Mouse (Mus musculus) megakaryocyte, embryonic 14.5 days (primary cell): ENCODE data around the gene Ppp6r2. TPM values are rescaled to one million over a fixed set of nuclear protein-coding genes. Genes with fewer than 3 reads are reported as not detected.
A peak's percentile ranks its signal among the peaks of the same experiment; 100 is the strongest.

Experiments
- H3K27me3 ChIP-seq: replicated peaks from 2 replicates; pipeline ENCODE3; 2012; ENCODE audit warnings: inconsistent platforms
- H3K36me3 ChIP-seq: replicated peaks from 2 replicates; pipeline ENCODE3; 2012; ENCODE audit warnings: low read length, inconsistent platforms, mixed read lengths
- H3K4me1 ChIP-seq: 2 replicates; pipeline ENCODE4 v1.6.1; 2012; ENCODE audit warnings: inconsistent platforms
- H3K4me3 ChIP-seq: replicated peaks from 2 replicates; pipeline ENCODE3; 2012; ENCODE audit warnings: moderate library complexity, mild to moderate bottlenecking, inconsistent platforms
- H3K9me3 ChIP-seq: 2 replicates; pipeline ENCODE4 v1.6.1; 2012; ENCODE audit warnings: inconsistent platforms
- FLI1 ChIP-seq: IDR thresholded peaks from 2 replicates; pipeline ENCODE4 v1.6.1; 2012; ENCODE audit warnings: low read length, inconsistent platforms, mixed read lengths
- GATA1 ChIP-seq: IDR thresholded peaks from 3 replicates; pipeline ENCODE4 v1.6.1; 2012; ENCODE audit warnings: mixed read lengths, low read length, inconsistent platforms, borderline replicate concordance
- polyA plus RNA-seq: library from polyadenylated mRNA; stranded (reverse); fragments of >175 nt; gene quantifications from 2 replicates; pipeline ENCODE4 v1.2.3, GENCODE M21; 2012; ENCODE audit warnings: low replicate concordance; ENCODE audit not compliant: insufficient read depth

Ppp6r2 gene
- polyA plus RNA-seq, 1 experiment = 20.7 TPM

DNA sequence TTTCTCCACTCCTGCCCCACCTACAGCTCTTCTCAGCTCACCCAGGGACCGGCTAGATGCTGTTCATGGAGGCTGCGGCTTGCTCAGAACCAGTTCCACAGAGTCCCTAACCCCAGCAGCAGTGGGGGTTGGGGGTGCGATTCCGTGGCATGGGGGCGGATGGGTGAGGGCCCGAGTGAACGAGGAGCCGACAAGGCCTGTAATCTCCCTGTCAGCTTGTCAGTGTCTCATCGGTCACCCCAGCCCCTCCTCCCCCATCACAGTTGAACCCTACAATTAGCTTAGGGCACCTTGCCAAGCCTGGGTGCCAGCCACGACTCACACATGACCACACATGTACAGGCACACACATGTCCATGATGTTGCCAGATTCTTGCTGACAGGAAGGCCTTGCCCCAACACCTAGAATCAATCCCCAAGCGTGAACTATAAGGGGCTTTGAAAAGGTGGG is 36.4 kb upstream of the Ppp6r2 start:
- peaks cover 91% of the 10 kb centered on the region for H3K4me1 ChIP-seq
- no peak for TF ChIP-seq GATA1
- TF ChIP-seq FLI1 = no peak
- peaks cover 95% of the 10 kb centered on the region for H3K27me3 ChIP-seq
- no peaks in the 10 kb centered on the region for H3K9me3 ChIP-seq
- H3K36me3 ChIP-seq = peaks cover 3% of the 10 kb centered on the region
- no peak overlapping the region for H3K4me3 ChIP-seq

DNA sequence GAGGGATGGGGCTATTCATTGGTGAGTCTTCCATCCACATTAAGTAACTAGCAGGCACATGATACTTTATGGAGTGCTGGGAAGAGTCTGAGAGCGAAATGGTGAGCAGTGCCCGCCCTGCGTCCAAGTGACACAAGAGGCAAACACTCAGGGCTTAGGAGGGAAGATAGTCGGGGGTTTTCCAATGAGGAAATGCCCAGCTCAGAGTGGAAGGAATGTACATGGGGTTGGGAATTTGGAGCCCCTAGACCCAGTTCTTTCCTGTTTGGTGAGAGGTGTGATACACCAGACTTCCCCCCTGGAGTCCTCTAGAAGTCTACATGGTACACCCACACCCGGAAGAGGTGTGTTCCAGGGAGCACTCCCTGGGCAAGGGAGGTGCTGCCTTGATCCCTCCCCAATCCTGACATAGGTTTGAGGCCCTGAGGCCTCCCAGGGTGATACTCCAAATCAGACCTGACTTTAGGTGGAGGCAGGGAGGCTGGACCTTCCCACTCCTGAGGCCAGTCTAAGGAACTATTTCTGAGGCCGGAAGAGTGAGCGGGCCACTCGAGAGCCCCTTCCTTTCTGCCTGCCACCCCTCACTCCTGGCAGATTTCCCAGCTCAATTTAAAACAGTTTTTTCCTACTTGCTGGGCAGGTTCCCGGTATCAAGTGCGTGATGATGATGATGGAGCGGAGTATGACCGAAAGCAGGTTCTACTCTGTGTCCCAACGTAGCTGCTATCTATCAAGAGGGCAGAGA is 35.8 kb upstream of the Ppp6r2 start:
- H3K4me1 ChIP-seq = peaks cover 91% of the 10 kb centered on the region
- H3K27me3 ChIP-seq = peaks cover 95% of the 10 kb centered on the region
- TF ChIP-seq GATA1 = no peak
- TF ChIP-seq FLI1 = no peak
- no peaks in the 10 kb centered on the region for H3K36me3 ChIP-seq
- H3K4me3 ChIP-seq = no peak overlapping the region
- no peaks in the 10 kb centered on the region for H3K9me3 ChIP-seq

DNA sequence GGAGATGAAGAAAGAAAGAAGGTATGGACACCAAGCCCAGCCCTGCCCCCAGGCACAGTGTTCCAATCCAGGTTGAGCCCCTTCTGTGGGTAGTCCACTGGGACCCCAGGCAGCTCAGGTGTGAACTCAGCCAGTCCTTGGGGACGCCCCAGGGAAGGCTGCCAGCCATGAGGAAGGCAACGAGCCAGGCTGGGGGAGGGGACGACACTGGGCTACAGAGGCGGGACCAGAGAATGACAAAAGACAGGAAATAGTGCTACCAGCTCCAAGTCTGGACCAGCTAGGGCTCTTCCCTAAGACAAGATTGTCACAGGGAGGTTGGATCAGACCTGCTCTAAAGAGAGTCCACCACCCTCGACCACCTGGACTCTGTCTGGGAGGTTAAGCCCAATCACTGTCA is 34.2 kb upstream of the Ppp6r2 start:
- Histone ChIP-seq H3K4me1 (peaks cover 99% of the 10 kb centered on the region), H3K27me3 (peaks cover 87% of the 10 kb centered on the region), H3K4me3 (peak overlapping the region; percentile 81), H3K36me3 (no peaks in the 10 kb centered on the region), H3K9me3 (no peaks in the 10 kb centered on the region)
- TF ChIP-seq FLI1 (no peak), GATA1 (no peak)

DNA sequence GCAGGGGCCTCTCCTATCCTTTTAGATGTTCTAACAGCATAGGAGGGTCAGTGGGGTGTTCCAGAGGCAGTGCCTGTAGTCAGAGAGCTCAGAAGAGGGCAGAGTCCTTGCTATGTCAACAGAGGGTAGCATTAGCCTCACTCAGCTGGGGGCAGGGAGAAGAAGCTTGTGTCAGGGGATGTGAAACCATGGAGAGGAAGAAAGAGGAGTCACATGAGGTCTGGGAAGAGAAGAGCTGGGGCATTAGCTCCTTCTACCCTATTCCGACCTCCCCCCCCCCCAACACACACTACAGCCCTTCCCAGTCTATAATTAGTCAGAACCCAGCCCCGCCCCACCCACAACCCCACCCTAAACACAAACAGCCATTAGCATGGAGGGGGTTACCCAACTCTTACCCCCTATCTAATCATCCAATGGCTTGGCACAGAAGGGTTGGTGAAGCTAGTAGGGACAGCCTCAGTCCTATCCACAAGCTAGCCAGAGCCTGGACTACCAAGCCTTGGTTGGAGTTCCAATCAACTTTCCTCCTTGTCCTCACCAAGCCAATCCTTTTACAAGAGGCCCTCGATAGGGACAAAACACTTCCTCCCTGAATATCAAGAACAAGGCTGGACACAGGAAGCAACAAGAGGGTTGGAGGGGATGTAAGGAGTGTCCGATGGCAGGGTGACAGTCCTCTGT is 33.6 kb upstream of the Ppp6r2 start:
- Histone ChIP-seq H3K4me1 (peaks cover 99% of the 10 kb centered on the region), H3K36me3 (no peaks in the 10 kb centered on the region), H3K4me3 (peak overlapping the region; percentile 95), H3K27me3 (peaks cover 81% of the 10 kb centered on the region), H3K9me3 (no peaks in the 10 kb centered on the region)
- no peak for TF ChIP-seq GATA1
- no peak for TF ChIP-seq FLI1

DNA sequence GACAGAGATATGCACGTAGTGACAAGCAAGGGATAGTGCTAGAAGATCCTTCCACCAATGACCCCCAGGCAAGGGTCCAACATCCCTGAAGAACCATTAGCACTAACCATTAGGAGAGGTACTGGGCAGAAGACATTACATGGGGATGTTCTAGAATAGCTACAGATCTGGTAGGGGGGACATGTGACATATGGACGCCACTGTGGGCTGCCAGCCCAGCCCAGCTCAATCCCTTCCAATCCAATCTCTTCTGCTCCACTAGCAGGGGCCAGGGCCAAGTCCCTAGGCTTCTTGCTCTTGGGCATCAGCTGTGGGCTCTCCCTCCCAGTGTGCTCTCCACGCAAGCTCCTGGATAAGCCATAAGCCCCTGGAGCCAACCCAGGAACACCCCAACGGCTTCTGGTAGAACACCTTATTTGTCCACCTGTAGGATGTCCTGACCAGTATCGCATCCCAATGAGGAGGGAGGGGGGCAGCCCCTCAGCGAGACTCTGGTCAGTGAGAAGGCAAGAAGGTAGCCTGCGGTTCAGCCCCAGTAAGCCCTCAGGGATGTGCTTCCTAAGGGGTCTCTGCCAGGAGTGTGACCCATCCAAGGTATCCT is 33.0 kb upstream of the Ppp6r2 start:
- H3K9me3 ChIP-seq = no peaks in the 10 kb centered on the region
- TF ChIP-seq GATA1 = no peak
- no peak for TF ChIP-seq FLI1
- H3K36me3 ChIP-seq = no peaks in the 10 kb centered on the region
- H3K4me3 ChIP-seq = peak overlapping the region; percentile 95
- peaks cover 77% of the 10 kb centered on the region for H3K27me3 ChIP-seq
- H3K4me1 ChIP-seq = peaks cover 99% of the 10 kb centered on the region

DNA sequence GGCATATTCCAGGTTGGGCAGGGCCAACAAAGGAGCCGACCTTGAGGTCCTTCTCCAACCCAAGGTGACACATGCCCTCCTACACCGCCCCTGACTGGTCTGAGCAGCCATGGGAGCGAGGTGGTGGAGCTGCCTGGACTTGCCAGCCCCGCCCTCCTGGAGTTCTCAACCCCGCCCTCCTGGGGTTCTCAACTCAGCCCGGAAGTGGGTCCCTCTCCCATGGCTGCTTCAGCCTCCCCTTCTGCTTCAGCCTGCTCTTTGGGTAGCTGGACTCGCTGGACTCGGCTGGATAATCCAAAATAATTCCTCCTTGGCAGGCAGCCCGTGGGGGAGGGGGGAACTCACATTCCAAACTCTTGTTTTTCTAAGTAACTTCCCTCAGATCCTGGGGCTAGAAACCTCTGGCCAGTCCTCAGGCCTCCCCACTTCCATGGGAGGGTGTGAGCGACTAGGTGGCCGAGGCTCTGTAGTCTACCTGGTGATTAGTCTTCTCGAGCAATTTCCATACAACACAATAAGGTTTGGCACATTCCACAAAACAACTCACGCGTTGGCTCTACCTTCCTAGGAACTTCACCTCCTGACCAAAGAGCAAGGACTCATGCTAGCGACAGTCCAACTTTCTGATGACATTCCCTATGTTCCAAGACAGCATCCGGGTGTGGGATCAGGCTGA is 32.3 kb upstream of the Ppp6r2 start:
- Histone ChIP-seq H3K4me1 (peaks cover 97% of the 10 kb centered on the region), H3K36me3 (no peaks in the 10 kb centered on the region), H3K4me3 (peak overlapping the region; percentile 95), H3K27me3 (peaks cover 72% of the 10 kb centered on the region), H3K9me3 (no peaks in the 10 kb centered on the region)
- no peak for TF ChIP-seq FLI1
- no peak for TF ChIP-seq GATA1

DNA sequence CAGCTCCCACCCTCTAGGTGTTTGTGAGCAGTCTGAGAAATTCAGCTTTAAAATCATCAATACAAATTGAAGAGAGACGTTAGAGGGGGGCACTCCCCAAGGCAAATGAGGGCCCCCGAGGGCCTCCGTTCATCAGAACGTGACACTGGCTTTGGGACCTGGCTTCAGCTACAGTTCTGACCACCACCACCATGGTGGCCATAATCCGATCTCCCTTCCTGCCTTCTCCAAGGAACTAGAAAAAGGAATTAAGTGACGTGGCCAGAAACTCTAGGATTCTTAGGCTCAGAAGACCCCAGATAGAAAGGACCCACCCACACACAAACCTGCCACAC is 31.8 kb upstream of the Ppp6r2 start:
- Histone ChIP-seq H3K9me3 (no peaks in the 10 kb centered on the region), H3K36me3 (peaks cover 1% of the 10 kb centered on the region), H3K4me1 (peaks cover 98% of the 10 kb centered on the region), H3K4me3 (peak overlapping the region; percentile 95), H3K27me3 (peaks cover 70% of the 10 kb centered on the region)
- TF ChIP-seq FLI1 (no peak), GATA1 (no peak)

DNA sequence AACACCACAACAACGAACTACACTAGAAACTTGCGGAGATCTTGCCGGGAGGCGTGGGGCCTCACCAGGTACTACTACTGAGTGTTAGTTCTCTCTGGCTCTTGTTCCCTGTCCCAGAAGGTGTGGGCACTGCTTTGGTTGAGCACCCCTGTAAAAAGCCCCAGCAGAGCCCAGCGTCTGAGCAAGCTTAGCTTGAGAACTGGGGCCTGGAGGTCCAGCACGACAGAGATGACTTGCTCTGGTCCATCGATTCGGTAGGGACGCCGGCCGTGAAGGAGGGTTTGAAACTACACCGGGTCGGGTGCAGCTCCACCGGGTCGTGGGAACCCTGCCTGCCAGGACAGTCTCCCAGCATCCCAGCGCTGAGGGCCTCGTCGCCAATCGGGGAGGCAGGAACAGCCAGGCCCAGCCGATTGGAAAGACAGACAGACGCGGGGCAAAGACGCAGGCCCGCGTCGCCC is 31.2 kb upstream of the Ppp6r2 start:
- Histone ChIP-seq H3K27me3 (peaks cover 69% of the 10 kb centered on the region), H3K4me1 (peaks cover 93% of the 10 kb centered on the region), H3K9me3 (no peaks in the 10 kb centered on the region), H3K4me3 (peak overlapping the region; percentile 95), H3K36me3 (peaks cover 7% of the 10 kb centered on the region)
- TF ChIP-seq FLI1 (no peak), GATA1 (no peak)

DNA sequence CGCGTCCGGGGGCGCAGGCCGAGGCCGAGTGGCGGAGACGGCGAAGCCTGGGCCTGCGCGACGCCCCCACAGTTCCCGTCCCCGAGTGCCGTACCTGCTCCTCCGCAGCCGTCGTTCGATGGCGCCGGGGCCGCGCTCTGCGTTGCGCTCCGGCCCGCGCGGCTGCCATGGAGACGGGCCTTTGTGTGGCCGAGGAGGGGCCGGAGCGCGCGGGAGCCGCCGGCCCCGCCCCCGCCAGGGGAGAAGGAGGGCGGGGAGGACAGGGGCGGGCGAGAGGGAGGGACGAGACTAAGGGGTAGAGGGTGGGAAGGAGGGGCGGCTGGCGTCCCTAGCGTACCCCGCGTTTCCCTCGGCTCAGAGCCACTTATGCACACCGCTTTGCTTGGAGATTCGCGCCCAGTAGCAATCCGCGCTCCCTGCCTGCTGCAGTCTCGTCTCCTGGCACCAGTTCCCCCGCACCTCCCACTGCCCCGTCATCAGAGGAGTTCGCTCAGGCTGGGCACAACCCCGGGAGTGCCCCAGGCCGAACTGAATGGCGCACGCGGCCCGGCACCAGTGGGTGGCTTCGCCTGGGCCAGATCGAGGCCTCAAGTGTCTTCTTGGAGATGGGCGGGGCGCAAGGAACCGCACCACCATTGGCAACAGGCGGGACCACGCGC is 30.7 kb upstream of the Ppp6r2 start, which contains the start of gene Plxnb2:
Gene Plxnb2, minus strand, starts transcription at position 218 of the 659 bp plus-strand sequence.
- peaks cover 63% of the 10 kb centered on the region for H3K27me3 ChIP-seq
- peak within 1 kb of the TSS; percentile 95 for H3K4me3 ChIP-seq
- peaks cover 87% of the 10 kb centered on the region for H3K4me1 ChIP-seq
- TF ChIP-seq GATA1 = no peak
- TF ChIP-seq FLI1 = no peak
- peaks cover 9% of the 10 kb centered on the region for H3K36me3 ChIP-seq
- H3K9me3 ChIP-seq = no peaks in the 10 kb centered on the region
